Mouse (Mus musculus): ENCODE data around the gene Zfp111. TPM values are rescaled to one million over a fixed set of nuclear protein-coding genes. Genes with fewer than 3 reads are reported as not detected.

Zfp111 gene
- total RNA-seq, 2 experiments from 2014 or later: 10.1 to 12.0 TPM

- DNase-seq: peak; percentile 15
- intact Hi-C loops (cut with DNase I): no loop called here
Observed at GRCm38 (mm10) chr7:24153272-24153671, 58.0 kb downstream of the Zfp111 start.

Other genes with a start within 250 kb of the Zfp111 start
- not detected for gene Vmn1r181, start 236.8 kb downstream of the Zfp111 start, total RNA-seq (2021)
- gene V1rd19, start 209.8 kb downstream of the Zfp111 start, total RNA-seq (2021): not detected
- gene Vmn1r183, start 158.2 kb downstream of the Zfp111 start, total RNA-seq (2021): not detected
- gene Zfp180, start 129.5 kb downstream of the Zfp111 start, total RNA-seq (2021): 10 to 100 TPM; 32.1 to 33.3 TPM
- 1 to 10 TPM; 6.6 to 8.1 TPM for gene Zfp112, start 99.1 kb downstream of the Zfp111 start, total RNA-seq (2021)
- 10 to 100 TPM; 20.4 to 20.7 TPM for gene Zfp235, start 77.3 kb downstream of the Zfp111 start, total RNA-seq (2021)
- 1 to 10 TPM; 5.2 to 6.2 TPM for gene Zfp114, start 36.4 kb downstream of the Zfp111 start, total RNA-seq (2021)
- 1 to 10 TPM; 6.1 to 6.3 TPM for gene Zfp109, start 26.1 kb upstream of the Zfp111 start, total RNA-seq (2021)
- gene Zfp108, start 43.4 kb upstream of the Zfp111 start, total RNA-seq (2021): 1 to 10 TPM; 6.4 to 7.3 TPM
- 1 to 10 TPM; 8.3 TPM for gene Zfp93, start 59.0 kb upstream of the Zfp111 start, total RNA-seq (2021)
- 10 to 100 TPM; 26.4 to 28.8 TPM for gene Zfp61, start 89.8 kb upstream of the Zfp111 start, total RNA-seq (2021)
- 10 to 100 TPM; 12.3 to 13.4 TPM for gene Zfp94, start 105.2 kb upstream of the Zfp111 start, total RNA-seq (2021)
- under 1 TPM in 1 of 2 experiments, not detected in 1; 0.46 TPM for gene Tescl, start 122.5 kb upstream of the Zfp111 start, total RNA-seq (2021)
- not detected for gene Lypd5, start 137.8 kb upstream of the Zfp111 start, total RNA-seq (2021)
- under 1 TPM; 0.34 to 0.48 TPM for gene Kcnn4, start 158.8 kb upstream of the Zfp111 start, total RNA-seq (2021)
- 10 to 100 TPM; 42.0 to 43.2 TPM for gene Smg9, start 188.2 kb upstream of the Zfp111 start, total RNA-seq (2021)
- not detected for gene Irgc1, start 240.9 kb upstream of the Zfp111 start, total RNA-seq (2021)

Data from left cerebral cortex, postnatal 4 days (tissue).